Mouse (Mus musculus) cerebellum, adult 9-11 months (tissue): ENCODE data around the gene Bach1.
A peak's percentile ranks its signal among the peaks of the same experiment; 100 is the strongest.

Experiments
- DNase-seq: peaks from one replicate; pipeline ENCODE4 v3.0.0; 2022

The Bach1 gene

GRCm38 (mm10) chr16:87714550-87714949 lies 15.8 kb downstream of the Bach1 start:
- no peak for DNase-seq

DNA sequence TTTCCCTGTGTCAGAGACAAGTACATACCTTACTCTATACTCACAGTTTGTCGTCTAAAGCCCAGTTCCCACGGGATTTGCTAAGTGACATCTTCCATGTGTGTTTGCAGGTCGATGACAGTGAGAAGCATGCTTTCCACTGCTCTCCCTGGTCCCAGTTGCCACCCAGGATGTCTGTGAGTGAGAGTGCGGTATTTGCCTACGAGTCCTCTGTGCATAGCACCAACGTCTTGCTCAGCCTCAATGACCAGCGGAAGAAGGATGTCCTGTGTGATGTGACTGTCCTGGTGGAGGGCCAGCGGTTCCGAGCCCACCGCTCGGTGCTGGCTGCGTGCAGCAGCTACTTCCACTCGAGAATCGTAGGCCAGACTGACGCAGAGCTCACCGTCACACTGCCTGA lies 16.5 kb downstream of the Bach1 start:
- DNase-seq: no peak

DNA sequence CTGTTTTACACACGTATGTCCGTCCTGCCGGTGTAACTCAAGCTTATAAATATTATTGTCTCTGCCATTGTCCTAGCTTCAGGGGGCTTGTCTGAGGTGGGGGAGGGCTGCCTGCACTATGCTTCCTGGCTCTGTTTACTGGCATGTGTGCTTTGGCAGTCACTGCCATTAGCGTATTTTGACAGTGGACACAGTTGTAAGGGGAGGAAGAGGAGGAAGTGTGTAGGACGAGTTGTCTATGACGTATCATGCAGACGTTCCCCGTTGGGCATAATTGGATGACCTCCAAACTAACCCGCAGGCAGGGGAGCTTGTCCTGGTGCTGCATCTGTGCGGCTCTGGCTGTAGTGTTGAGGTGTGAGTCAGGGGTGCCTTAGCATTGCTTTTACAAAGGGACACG lies 17.5 kb downstream of the Bach1 start:
- no peak for DNase-seq

GRCm38 (mm10) chr16:87717046-87717660 lies 18.4 kb downstream of the Bach1 start:
- no peak for DNase-seq

DNA sequence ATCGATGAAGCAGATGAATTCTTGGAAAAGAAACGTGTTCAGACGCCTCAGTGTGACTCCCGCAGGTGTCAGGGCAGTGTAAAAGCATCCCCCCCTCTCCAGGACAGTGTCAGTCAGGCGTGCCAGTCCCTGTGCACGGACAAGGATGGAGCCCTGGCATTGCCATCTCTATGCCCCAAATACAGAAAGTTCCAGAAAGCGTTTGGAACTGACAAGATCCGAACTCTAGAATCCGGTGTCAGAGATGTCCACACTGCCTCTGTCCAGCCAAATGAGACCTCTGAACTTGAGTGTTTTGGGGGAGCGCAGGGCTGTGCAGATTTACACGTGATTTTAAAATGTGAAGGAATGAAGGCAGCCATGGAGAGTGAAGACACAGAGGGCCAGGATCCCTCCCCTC lies 20.3 kb downstream of the Bach1 start:
- no peak for DNase-seq

- DNase-seq: no peak
Observed at GRCm38 (mm10) chr16:87719688-87720283, 21.0 kb downstream of the Bach1 start.

DNA sequence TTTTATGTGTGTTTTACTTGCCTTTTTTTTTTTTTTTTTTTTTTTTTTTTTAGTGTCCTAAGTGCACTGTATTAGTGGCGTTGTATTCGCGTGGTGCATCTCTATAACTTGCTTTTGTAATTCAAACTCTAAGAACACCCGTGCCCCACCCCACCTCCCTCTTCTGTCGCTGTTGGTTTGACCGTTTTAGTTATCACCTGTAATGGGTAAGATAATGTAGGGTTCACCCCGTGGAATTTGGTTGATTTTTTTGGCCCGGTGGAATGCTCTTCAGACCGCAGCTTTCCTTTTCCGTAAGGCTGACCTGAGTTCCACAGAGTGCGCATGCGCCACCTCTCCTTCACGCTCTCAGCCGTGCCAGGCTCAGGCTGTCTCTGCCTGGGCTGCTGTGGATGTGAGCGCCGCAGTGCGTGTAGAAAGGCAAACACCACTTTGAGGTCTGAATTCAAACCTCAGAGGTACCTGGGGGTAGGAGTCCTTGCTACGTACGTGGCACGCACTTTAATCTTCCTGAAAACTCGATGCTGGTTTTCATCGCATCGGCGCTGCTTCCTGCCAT lies 22.2 kb downstream of the Bach1 start:
- no peak for DNase-seq

DNA sequence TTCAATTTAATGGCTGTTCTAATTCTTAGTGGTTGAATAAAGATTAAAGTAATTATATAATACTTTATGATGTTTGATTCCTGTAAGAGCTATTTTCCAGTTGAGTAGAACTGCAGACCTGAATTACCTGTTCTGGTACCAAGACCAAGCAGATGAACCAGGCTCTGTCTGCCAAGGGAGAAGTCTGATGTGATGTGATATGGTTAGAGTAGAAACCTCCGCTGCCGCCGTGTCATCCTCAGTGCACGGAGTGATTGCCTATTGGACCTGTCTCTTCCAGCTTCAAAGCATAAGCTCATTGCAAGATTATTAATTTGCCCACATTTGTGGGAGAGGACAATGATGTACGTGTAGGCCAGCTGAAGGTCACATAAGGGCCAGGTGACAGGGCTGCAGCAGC lies 24.1 kb downstream of the Bach1 start:
- peak; percentile 28 for DNase-seq

DNA sequence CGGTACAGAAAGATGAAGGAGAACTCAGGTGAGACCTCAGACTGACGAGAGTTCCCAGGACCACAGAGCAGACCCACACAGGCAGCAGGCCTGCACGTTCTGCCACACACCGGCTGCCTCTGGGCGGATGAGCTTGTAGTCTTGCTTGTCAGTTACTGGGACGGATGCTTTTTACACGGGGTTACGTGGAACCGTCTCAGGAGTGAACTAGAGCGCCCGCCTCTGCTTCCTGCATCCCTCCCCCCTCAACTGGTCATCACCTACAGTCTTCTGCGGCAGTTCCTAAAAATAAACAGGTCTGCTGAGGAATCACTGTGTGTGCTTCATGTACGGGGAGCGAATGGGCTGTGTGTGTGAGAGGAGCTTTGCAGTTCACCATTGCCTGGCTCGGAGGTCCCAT lies 24.7 kb downstream of the Bach1 start:
- DNase-seq: no peak

DNA sequence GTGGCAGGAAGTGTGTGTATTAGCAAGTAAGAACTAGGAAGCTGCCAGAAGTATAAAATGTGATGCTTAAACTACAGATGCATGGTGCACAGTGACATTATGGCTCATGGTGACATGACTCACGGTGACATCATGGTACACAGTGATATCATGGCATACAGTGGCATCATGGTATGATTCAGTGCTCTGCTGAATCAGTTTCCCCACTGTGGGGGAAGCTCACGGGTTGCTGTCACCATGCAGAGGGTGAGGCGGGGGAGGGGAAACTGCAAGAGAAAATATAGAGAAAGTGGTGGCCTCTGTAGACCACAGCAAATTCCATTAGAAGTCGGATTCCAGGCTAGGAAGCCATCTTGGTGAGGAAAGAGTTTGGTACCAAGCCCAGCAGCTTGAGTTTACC lies 26.1 kb downstream of the Bach1 start:
- DNase-seq: no peak

GRCm38 (mm10) chr16:87725241-87725640 lies 26.5 kb downstream of the Bach1 start:
- DNase-seq: no peak

DNA sequence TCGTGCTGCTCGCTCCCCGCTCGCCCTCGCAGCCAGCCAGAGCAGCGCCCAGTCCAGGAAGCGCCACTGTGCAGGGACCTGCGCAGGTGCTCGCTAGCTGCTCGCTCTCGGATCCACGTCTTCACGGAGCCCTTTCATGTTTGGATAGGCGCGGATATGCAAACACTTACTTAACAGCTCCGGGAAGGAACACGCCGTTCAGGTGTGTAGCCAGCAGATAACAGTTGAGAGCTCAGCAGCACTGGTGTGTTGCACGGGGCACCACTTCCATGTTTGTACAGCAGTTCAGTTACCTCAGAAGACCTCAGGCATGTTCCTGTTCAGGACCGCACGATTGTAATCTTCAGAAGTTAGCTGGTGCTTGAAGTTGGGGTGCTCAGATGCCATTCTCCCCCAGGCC lies 27.2 kb downstream of the Bach1 start:
- no peak for DNase-seq

DNA sequence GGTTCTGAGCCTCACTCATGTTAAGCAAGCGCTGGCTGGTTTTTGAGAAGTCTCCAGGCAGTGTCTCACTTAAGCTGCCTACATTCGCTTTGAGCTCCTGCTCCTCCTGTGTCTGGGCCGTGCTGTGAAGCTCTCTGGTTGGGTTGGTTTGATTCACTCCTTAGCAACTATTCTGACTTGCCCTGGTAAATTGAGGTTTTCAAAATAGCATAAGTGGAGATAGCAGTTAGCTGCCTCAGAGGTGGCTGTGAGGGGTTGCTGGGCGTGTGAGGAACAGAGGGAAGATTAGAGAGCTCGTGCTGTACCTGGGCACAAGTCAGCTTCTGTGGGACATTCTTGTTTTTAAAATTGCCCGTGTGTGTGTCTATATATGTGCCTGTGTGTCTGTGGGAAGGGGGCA lies 27.6 kb downstream of the Bach1 start:
- no peak for DNase-seq

DNA sequence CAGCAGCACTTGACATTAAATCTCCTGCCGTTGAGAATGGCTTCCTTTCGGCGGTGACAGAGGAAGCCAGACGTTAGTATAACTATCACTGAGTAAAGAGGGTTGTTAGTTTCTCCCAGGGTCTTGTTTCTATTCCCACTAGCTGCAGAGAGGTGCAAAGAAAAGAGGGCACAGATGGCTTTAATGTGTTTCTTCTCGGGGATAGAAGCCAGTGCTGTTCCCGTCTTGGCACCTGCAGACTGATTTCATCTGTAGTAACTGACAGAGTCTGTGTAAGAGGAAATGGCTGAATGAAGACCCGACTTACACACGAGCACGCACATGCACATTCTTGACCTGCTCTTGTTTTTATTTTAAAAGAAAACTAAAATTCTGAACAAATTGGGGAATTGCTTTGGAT lies 28.5 kb downstream of the Bach1 start:
- DNase-seq: no peak

DNA sequence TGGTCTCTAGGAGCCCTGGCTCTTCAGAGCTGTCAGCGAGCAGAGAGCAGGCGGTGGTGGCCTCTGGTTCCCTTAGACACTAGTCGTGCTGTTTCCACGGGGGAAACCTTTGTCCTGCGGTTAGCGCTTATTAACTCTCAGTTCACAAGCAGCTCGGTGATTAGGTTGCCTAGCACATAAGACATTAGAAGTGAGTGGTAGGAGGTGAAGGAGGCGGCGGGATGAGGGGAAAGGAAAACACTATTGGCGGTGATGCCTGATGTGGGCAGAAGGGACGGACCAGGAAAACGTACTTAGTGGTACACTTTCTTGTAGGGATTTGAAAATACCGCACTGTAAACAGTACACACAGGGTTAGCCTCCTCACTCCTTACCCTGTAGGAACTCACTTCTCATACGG lies 29.2 kb downstream of the Bach1 start:
- DNase-seq: no peak

DNA sequence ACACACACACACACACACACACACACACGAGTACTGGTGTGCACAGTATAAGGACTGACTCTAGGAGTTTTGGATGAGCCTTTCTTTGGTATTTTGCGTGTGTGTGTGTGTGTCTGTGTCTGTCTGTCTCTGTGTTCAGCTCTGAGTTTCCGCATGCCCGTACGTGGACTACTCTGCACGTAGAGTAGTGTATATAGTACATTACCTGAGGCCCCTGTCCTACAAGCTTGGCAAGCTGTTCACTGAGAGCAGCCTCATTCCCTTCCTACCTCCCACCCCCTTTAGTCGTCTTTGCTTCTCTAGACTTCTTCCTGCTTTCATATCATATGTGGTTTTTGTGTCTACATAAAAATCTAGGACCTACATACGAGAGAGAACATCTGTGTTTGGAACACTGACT lies 30.0 kb downstream of the Bach1 start:
- no peak for DNase-seq

- DNase-seq: no peak
Observed at GRCm38 (mm10) chr16:87729469-87729868, 30.7 kb downstream of the Bach1 start.

DNA sequence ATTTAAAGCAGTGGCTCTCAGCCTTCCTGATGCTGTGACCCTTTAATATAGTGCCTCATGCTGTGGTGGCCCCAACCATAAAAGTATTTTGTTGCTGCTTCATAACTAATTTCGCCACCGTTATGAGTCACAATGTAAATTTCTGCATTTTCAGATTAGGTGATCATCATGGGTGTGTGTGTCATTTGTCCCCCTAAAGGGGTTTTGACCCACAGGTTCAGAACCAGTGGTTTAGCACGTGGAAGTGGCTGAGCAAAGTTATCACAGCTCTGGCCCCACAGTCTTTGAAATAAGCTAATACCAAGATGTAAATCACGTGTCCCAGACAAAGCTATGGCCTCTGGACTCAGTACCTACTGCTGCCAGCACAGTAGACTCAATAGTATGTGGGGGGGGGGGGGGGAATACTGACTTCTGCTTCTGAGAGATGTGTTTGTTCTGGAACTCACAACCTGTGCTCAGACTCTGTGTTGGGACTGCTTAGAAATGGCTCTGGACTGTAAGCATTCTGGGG lies 36.2 kb downstream of the Bach1 start:
- no peak for DNase-seq

GRCm38 (mm10) chr16:87736106-87736505 lies 37.4 kb downstream of the Bach1 start:
- DNase-seq: no peak

- no peak for DNase-seq
Observed at GRCm38 (mm10) chr16:87737296-87737695, 38.6 kb downstream of the Bach1 start.

DNA sequence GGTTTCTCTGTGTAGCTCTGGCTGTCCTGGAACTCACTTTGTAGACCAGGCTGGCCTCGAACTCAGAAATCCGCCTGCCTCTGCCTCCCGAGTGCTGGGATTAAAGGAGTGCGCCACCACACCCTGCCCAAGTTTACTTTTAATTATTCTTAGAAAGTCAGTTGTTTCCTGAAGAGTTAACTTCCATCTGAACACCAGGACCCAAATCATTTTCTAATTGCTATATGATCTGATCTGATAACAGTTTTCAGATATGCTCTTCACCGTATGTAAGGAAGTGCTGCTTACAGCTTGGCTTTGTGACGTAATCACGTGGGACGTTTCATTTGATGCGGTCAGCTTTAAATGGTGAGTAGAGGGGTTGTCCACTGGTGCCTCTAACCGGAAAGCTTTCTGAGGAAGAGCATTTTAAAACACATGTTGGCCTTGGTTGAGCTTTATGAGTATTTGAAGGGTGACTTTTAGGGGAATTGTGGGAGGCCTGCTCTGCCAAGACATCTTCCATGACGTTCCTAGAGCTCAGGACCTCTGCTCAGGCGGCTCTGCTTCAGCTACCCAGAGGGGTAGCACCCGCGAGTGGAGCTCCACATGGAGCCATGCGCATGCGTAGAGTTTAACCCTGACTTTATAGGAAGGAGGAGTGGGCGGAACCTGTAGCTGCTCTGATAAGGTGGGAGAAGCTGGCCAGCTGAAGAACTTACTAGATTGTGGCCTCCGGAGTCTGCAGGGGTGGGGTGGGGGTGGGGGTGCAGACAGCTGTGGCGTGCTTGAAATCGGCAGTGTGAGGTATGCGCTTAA lies 39.3 kb downstream of the Bach1 start:
- DNase-seq: no peak

GRCm38 (mm10) chr16:87741034-87741715 lies 42.4 kb downstream of the Bach1 start:
- DNase-seq: no peak

GRCm38 (mm10) chr16:87743661-87744060 lies 44.9 kb downstream of the Bach1 start:
- DNase-seq: no peak
